In genomic region chr4:128908586-128909377, GRCm38 (mm10) we compare ENCODE assay signal across 9 mouse cellular contexts. TPM values are rescaled to one million over a fixed set of nuclear protein-coding genes. Genes with fewer than 3 reads are reported as not detected.
A peak's percentile ranks its signal among the peaks of the same experiment; 100 is the strongest.
DNase-seq lines count a peak whose midpoint lies in the region; ATAC-seq lines count a peak whose summit lies in the region.
"Had no signal": no experiment of that assay in that cellular context is flagged by ENCODE, and none has a peak within 500 bp of the region (broad histone marks: within the 10 kb centered on the region; RNA-seq: fewer than 3 reads in every experiment).

No protein-coding gene starts in this region.

- no peak for ATAC-seq in embryonic facial prominence, embryonic 11.5 days (replicated peaks; ENCODE audit: insufficient number of reproducible peaks, low FRiP score, low TSS enrichment, low read depth)
- ATAC-seq in megakaryocyte-erythroid progenitor cell, adult 5-6 weeks (replicated peaks; ENCODE audit: low FRiP score, low TSS enrichment, poor library complexity, severe bottlenecking) = peak; percentile 60

- H3K9me3 ChIP-seq in embryonic facial prominence, embryonic 11.5 days (replicated peaks; ENCODE audit: control insufficient read depth, low read length) = no peaks in the 10 kb centered on the region
- H3K9me3 ChIP-seq: stomach, embryonic 15.5 days had no signal

- peaks cover 2% of the 10 kb centered on the region; the same call in 1 of the 2 replicates for H3K36me3 ChIP-seq in embryonic facial prominence, embryonic 11.5 days (replicated peaks; ENCODE audit: control insufficient read depth, insufficient read depth, low read depth, low read length)
- H3K36me3 ChIP-seq: stomach, embryonic 15.5 days had no signal

- WGBS in embryonic facial prominence, embryonic 11.5 days = 64% methylated on average over 24 of the region's 24 CpGs

- H3K4me2 ChIP-seq in embryonic facial prominence, embryonic 11.5 days (ENCODE audit: low read depth, low read length) = no peak overlapping the region
- H3K4me2 ChIP-seq: stomach, embryonic 15.5 days had no signal

- H3K9ac ChIP-seq in embryonic facial prominence, embryonic 11.5 days (replicated peaks; ENCODE audit: low read length) = no peak overlapping the region
- H3K9ac ChIP-seq: stomach, embryonic 15.5 days had no signal

- no peak overlapping the region for H3K4me3 ChIP-seq in embryonic facial prominence, embryonic 11.5 days (ENCODE audit: low read depth, low read length)
- H3K4me3 ChIP-seq: stomach, embryonic 15.5 days had no signal

- no peaks in the 10 kb centered on the region for H3K27me3 ChIP-seq in embryonic facial prominence, embryonic 11.5 days (ENCODE audit: control insufficient read depth, insufficient read depth, low read length)
- H3K27me3 ChIP-seq: stomach, embryonic 15.5 days had no signal

- H3K4me1 ChIP-seq in embryonic facial prominence, embryonic 11.5 days (ENCODE audit: control insufficient read depth, insufficient read depth, low read length) = peaks cover 20% of the 10 kb centered on the region

- H3K27ac ChIP-seq in embryonic facial prominence, embryonic 11.5 days (replicated peaks; ENCODE audit: low read depth, low read length) = no peak overlapping the region
- H3K27ac ChIP-seq: stomach, embryonic 15.5 days had no signal

- peak; percentile 36 for DNase-seq in gastrocnemius, postnatal 10 days
- DNase-seq in gastrocnemius, postnatal 25 days = no peak
- peak; percentile 71 for DNase-seq in 416B (ENCODE audit: low read depth)
- peak; percentile 46 to 66 for DNase-seq in adrenal gland, postnatal 36 days
- DNase-seq in embryonic facial prominence, embryonic 11.5 days (ENCODE audit: low spot score) = peak; percentile 78
- peak; percentile 56 to 66 for DNase-seq in kidney, postnatal 4 days
- no peak for DNase-seq in urinary bladder, postnatal 25 days (ENCODE audit: low spot score)

RNA-seq across cellular contexts. Expression of gene Trim62, which starts 25.4 kb away (rescaled TPM):
- 1 to 10 TPM; 1.7 to 2.3 TPM for total RNA-seq in gastrocnemius, postnatal 10 days (2021)
- under 1 TPM; 0.59 to 0.88 TPM for total RNA-seq in gastrocnemius, postnatal 25 days (2021)
- total RNA-seq in adrenal gland, postnatal 36 days (2021) = 10 to 100 TPM in 1 of 2 experiments, 1 to 10 TPM in 1; 8.1 to 12.0 TPM
- 13.9 and 14.6 TPM in 2 replicates for polyA plus RNA-seq in embryonic facial prominence, embryonic 11.5 days (2014; fragmentation: Nextera tagmentation; extraction: Ambion mirVana)
- total RNA-seq in megakaryocyte-erythroid progenitor cell, adult 5-6 weeks (2014; fragmentation: Nextera tagmentation) = 0.54 and 0.79 TPM in 2 replicates
- total RNA-seq in megakaryocyte-erythroid progenitor cell, adult 5-6 weeks (2017) = 0.38 TPM in 1 of 2 replicates, not detected in the other

RNA-seq across cellular contexts. Expression of gene Azin2, which starts 53.5 kb away (rescaled TPM):
- total RNA-seq in gastrocnemius, postnatal 10 days (2021) = 1 to 10 TPM; 3.2 to 3.9 TPM
- total RNA-seq in gastrocnemius, postnatal 25 days (2021) = 1 to 10 TPM; 1.8 to 3.1 TPM
- total RNA-seq in adrenal gland, postnatal 36 days (2021) = 10 to 100 TPM; 51.6 to 70.4 TPM
- 14.0 and 14.6 TPM in 2 replicates for polyA plus RNA-seq in embryonic facial prominence, embryonic 11.5 days (2014; fragmentation: Nextera tagmentation; extraction: Ambion mirVana)
- total RNA-seq in megakaryocyte-erythroid progenitor cell, adult 5-6 weeks (2014; fragmentation: Nextera tagmentation) = not detected in 2 replicates
- not detected in 2 replicates for total RNA-seq in megakaryocyte-erythroid progenitor cell, adult 5-6 weeks (2017)

Comparison
In these comparisons a context has a peak if more than half of its experiments do, and no peak if none do; other contexts are left out.
1. DNase-seq: peak in gastrocnemius, postnatal 10 days (single experiment), 416B (single experiment), adrenal gland, postnatal 36 days (2 of 2), embryonic facial prominence, embryonic 11.5 days (single experiment) and kidney, postnatal 4 days (2 of 2); none in gastrocnemius, postnatal 25 days (single experiment) and urinary bladder, postnatal 25 days (single experiment).
2. RNA of gene Azin2, which starts 53.5 kb away (total RNA-seq): 51.6 to 70.4 TPM in adrenal gland, postnatal 36 days; 3.2 to 3.9 TPM in gastrocnemius, postnatal 10 days, 1.8 to 3.1 TPM in gastrocnemius, postnatal 25 days and not detected in megakaryocyte-erythroid progenitor cell, adult 5-6 weeks; every median in the first group is over 10 times any median in the second.